Mouse (Mus musculus): ENCODE measurements around the gene Cpsf6.

DNA sequence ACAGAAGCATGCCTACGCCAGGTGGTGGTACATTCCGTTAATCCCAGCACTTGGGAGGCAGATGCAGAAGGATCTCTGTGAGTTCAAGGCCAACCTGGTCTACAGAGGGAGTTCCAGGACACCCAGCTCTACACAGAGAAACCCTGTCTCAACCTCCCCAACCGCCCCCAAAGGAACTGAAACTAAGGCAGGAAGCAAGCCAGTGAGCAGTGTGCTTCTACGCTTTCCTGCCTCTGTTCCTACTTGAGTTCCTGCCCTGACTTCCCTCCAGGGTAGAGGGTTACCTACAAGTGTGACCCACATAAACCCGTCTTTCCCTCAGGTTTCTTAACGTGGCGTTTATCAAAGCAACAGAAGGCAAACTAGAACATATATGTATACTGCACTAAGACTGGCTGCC, 56.0 kb downstream of the Cpsf6 start:
- TF ChIP-seq CTCF (IDR thresholded peaks at IDR 0.05) (no peak), EP300 (IDR thresholded peaks at IDR 0.05) (no peak)

Measured in lung, postnatal 0 days (tissue).